10 mouse cellular contexts compared by ENCODE assay signal in genomic region chr6:29193961-29194750, GRCm38 (mm10). TPM values are rescaled to one million over a fixed set of nuclear protein-coding genes. Genes with fewer than 3 reads are reported as not detected.
DNase-seq lines count a peak whose midpoint lies in the region; ATAC-seq and TF ChIP-seq lines count a peak whose summit lies in the region.
"Had no signal": no experiment of that assay in that cellular context is flagged by ENCODE, and none has a peak within 500 bp of the region (broad histone marks: within the 10 kb centered on the region; RNA-seq: fewer than 3 reads in every experiment).

No protein-coding gene starts in this region.

- TF ChIP-seq EP300 in lung, postnatal 0 days (IDR thresholded peaks at IDR 0.05), result peak; percentile 84

- DNase-seq in neural tube, embryonic 10.5 days (ENCODE audit: extremely low spot score, low spot score), result peak; percentile 12
- DNase-seq in lung, postnatal 0 days (ENCODE audit: low spot score), result peak; percentile 50
- DNase-seq in ovary, postnatal 10 days (ENCODE audit: low spot score), result no peak
- no peak for DNase-seq in cerebellum, adult 11 months

- no peak for TF ChIP-seq CTCF in lung, postnatal 0 days (IDR thresholded peaks at IDR 0.05)

- ATAC-seq in neural tube, embryonic 15.5 days (ENCODE audit: low FRiP score), result no peak
- ATAC-seq in common myeloid progenitor, adult 5-6 weeks (replicated peaks; ENCODE audit: low read depth, poor library complexity, severe bottlenecking), result peak; percentile 55
- ATAC-seq in heart, embryonic 14.5 days (ENCODE audit: insufficient number of reproducible peaks, insufficient read depth, low FRiP score, low read depth), result peak; percentile 72
- ATAC-seq in lung, postnatal 0 days, result peak; percentile 81
- ATAC-seq in cerebellum, adult (ENCODE audit: insufficient number of reproducible peaks, low FRiP score, low TSS enrichment), result no peak

- no peaks in the 10 kb centered on the region for H3K36me3 ChIP-seq in neural tube, embryonic 15.5 days
- H3K36me3 ChIP-seq in heart, embryonic 14.5 days (ENCODE audit: control insufficient read depth, insufficient read depth, low read length), result no peaks in the 10 kb centered on the region
- no peaks in the 10 kb centered on the region for H3K36me3 ChIP-seq in lung, postnatal 0 days (ENCODE audit: insufficient read depth, low read length)
- H3K36me3 ChIP-seq: limb, embryonic 12.5 days had no signal

- 72% methylated on average over 15 of the region's 15 CpGs for WGBS in neural tube, embryonic 15.5 days
- 34% methylated on average over 15 of the region's 15 CpGs for WGBS in heart, embryonic 14.5 days
- WGBS in lung, postnatal 0 days, result 57% methylated on average over 15 of the region's 15 CpGs

- 0 out of 2 replicates have a peak, but pooled peaks cover 4% of the 10 kb centered on the region for H3K27me3 ChIP-seq in neural tube, embryonic 15.5 days (replicated peaks)
- no peaks in the 10 kb centered on the region for H3K27me3 ChIP-seq in heart, embryonic 14.5 days (ENCODE audit: control insufficient read depth, insufficient read depth, low read length)
- H3K27me3 ChIP-seq in lung, postnatal 0 days (replicated peaks; ENCODE audit: insufficient read depth, low read length), result no peaks in the 10 kb centered on the region

- peaks cover 19% of the 10 kb centered on the region for H3K4me1 ChIP-seq in neural tube, embryonic 15.5 days
- peaks cover 4 to 9% of the 10 kb centered on the region in 2 experiments; a peak in 2 of 4 replicates for H3K4me1 ChIP-seq in heart, embryonic 14.5 days (ENCODE audit: control insufficient read depth in 2 of 2, insufficient read depth in 2 of 2, low read length in 2 of 2)
- 0 out of 2 replicates have a peak, but pooled peaks cover 3% of the 10 kb centered on the region for H3K4me1 ChIP-seq in lung, postnatal 0 days (ENCODE audit: insufficient read depth, low read depth, low read length)

- H3K27ac ChIP-seq in neural tube, embryonic 15.5 days (replicated peaks), result no peak overlapping the region
- peak overlapping the region; percentile 60 to 73 for H3K27ac ChIP-seq in heart, embryonic 14.5 days (replicated peaks in 1 of 2; ENCODE audit: control insufficient read depth in 1 of 2, insufficient read depth in 1 of 2, low read depth in 2 of 2, low read length in 2 of 2)
- H3K27ac ChIP-seq in lung, postnatal 0 days (ENCODE audit: low read length), result peak overlapping the region; percentile 64
- H3K27ac ChIP-seq: limb, embryonic 12.5 days had no signal

- no peak overlapping the region for H3K4me2 ChIP-seq in neural tube, embryonic 15.5 days
- H3K4me2 ChIP-seq in heart, embryonic 14.5 days (ENCODE audit: low read length), result peak overlapping the region; percentile 8; the same call in 1 of the 2 replicates
- no peak overlapping the region for H3K4me2 ChIP-seq in lung, postnatal 0 days (replicated peaks; ENCODE audit: low read depth, low read length)
- H3K4me2 ChIP-seq: limb, embryonic 12.5 days had no signal

- no peak overlapping the region for H3K9ac ChIP-seq in neural tube, embryonic 15.5 days (replicated peaks)
- H3K9ac ChIP-seq in heart, embryonic 14.5 days (ENCODE audit: low read length), result no peak overlapping the region
- H3K9ac ChIP-seq in lung, postnatal 0 days (replicated peaks; ENCODE audit: low read depth), result no peak overlapping the region
- H3K9ac ChIP-seq: limb, embryonic 12.5 days had no signal

- H3K4me3 ChIP-seq in neural tube, embryonic 15.5 days (replicated peaks), result no peak overlapping the region
- no peak overlapping the region for H3K4me3 ChIP-seq in heart, embryonic 14.5 days (ENCODE audit: control insufficient read depth in 1 of 2, insufficient read depth in 1 of 2, low read depth in 1 of 2, low read length in 2 of 2)
- no peak overlapping the region for H3K4me3 ChIP-seq in lung, postnatal 0 days (ENCODE audit: low read depth, low read length)
- H3K4me3 ChIP-seq: limb, embryonic 12.5 days had no signal

- H3K9me3 ChIP-seq in neural tube, embryonic 15.5 days (replicated peaks), result no peaks in the 10 kb centered on the region
- H3K9me3 ChIP-seq in heart, embryonic 14.5 days (ENCODE audit: control insufficient read depth, low read length), result no peaks in the 10 kb centered on the region
- H3K9me3 ChIP-seq in lung, postnatal 0 days (ENCODE audit: low read length), result no peaks in the 10 kb centered on the region
- H3K9me3 ChIP-seq: limb, embryonic 12.5 days had no signal

RNA-seq across cellular contexts. Expression of gene Prrt4, which starts 14.8 kb away (rescaled TPM):
- polyA plus RNA-seq in neural tube, embryonic 15.5 days (2015; fragmentation: Nextera tagmentation; extraction: Ambion mirVana), result 12.6 and 13.9 TPM in 2 replicates
- total RNA-seq in common myeloid progenitor, adult 5-6 weeks (2017), result not detected in 2 replicates
- 1.7 TPM in 2 replicates for polyA plus RNA-seq in heart, embryonic 14.5 days (2014; fragmentation: Nextera tagmentation; extraction: Ambion mirVana)
- polyA plus RNA-seq in lung, postnatal 0 days (2015; fragmentation: Nextera tagmentation; extraction: Ambion mirVana), result 2.0 and 2.5 TPM in 2 replicates
- total RNA-seq: granulocyte monocyte progenitor cell, adult 5-6 weeks had no signal

RNA-seq across cellular contexts. Expression of gene Impdh1, which starts 22.0 kb away (rescaled TPM):
- 84.1 and 84.2 TPM in 2 replicates for polyA plus RNA-seq in neural tube, embryonic 15.5 days (2015; fragmentation: Nextera tagmentation; extraction: Ambion mirVana)
- total RNA-seq in common myeloid progenitor, adult 5-6 weeks (2017), result 22.7 and 54.2 TPM in 2 replicates
- 32.2 and 32.5 TPM in 2 replicates for polyA plus RNA-seq in heart, embryonic 14.5 days (2014; fragmentation: Nextera tagmentation; extraction: Ambion mirVana)
- 93.8 and 106 TPM in 2 replicates for polyA plus RNA-seq in lung, postnatal 0 days (2015; fragmentation: Nextera tagmentation; extraction: Ambion mirVana)

RNA-seq across cellular contexts. Expression of gene Rbm28, which starts 29.4 kb away (rescaled TPM):
- 38.2 and 41.1 TPM in 2 replicates for polyA plus RNA-seq in neural tube, embryonic 15.5 days (2015; fragmentation: Nextera tagmentation; extraction: Ambion mirVana)
- total RNA-seq in common myeloid progenitor, adult 5-6 weeks (2017), result 58.1 and 64.1 TPM in 2 replicates
- polyA plus RNA-seq in heart, embryonic 14.5 days (2014; fragmentation: Nextera tagmentation; extraction: Ambion mirVana), result 30.2 and 35.8 TPM in 2 replicates
- polyA plus RNA-seq in lung, postnatal 0 days (2015; fragmentation: Nextera tagmentation; extraction: Ambion mirVana), result 16.9 and 19.1 TPM in 2 replicates

Comparison
In these comparisons a context has a peak if more than half of its experiments do, and no peak if none do; other contexts are left out.
1. DNase-seq: peak in neural tube, embryonic 10.5 days (single experiment) and lung, postnatal 0 days (single experiment); none in ovary, postnatal 10 days (single experiment) and cerebellum, adult 11 months (single experiment).
2. ATAC-seq: peak in common myeloid progenitor, adult 5-6 weeks (single experiment), heart, embryonic 14.5 days (single experiment) and lung, postnatal 0 days (single experiment); none in neural tube, embryonic 15.5 days (single experiment) and cerebellum, adult (single experiment).